Mouse (Mus musculus) ZHBTc4 (cell line): ENCODE results near the gene Neurl4.

Experiments
- DNase-seq: peaks from one replicate; pipeline ENCODE4 v3.0.0-alpha.2; 2011; ENCODE audit warnings: low read depth, low spot score

The Neurl4 gene

GRCm38 (mm10) chr11:69953267-69953915, 52.5 kb downstream of the Neurl4 start:
- no peak for DNase-seq

- DNase-seq, result peak; percentile 54
Measured at GRCm38 (mm10) chr11:69955618-69956017, 54.7 kb downstream of the Neurl4 start.

GRCm38 (mm10) chr11:69956218-69956617, 55.3 kb downstream of the Neurl4 start:
- no peak for DNase-seq

- DNase-seq, result peak; percentile 86
Measured at GRCm38 (mm10) chr11:69960616-69961015, 59.7 kb downstream of the Neurl4 start.

GRCm38 (mm10) chr11:69961841-69962240, 61.0 kb downstream of the Neurl4 start:
- DNase-seq, result peak; percentile 27
